Mouse (Mus musculus) brain, embryonic 14.5 days (tissue): Measurements from ENCODE around the gene Cyp2r1. TPM values are rescaled to one million over a fixed set of nuclear protein-coding genes. Genes with fewer than 3 reads are reported as not detected.
"Not testable (repeated sequence)": the region's sequence is repeated elsewhere in the genome, so short reads cannot be mapped to it uniquely, and the experiment has no call there.

Source experiments
- DNase-seq: peaks from one replicate; pipeline ENCODE4 v3.0.0-alpha.2; 2011; ENCODE audit warnings: low read depth
- CTCF ChIP-seq: fragments of 200-500 bp; IDR thresholded peaks from 2 replicates; pipeline ENCODE4 v1.5.1; 2012; ENCODE audit warnings: inconsistent platforms, mild to moderate bottlenecking, moderate library complexity, borderline replicate concordance; ENCODE audit not compliant: insufficient read depth, insufficient read length; ENCODE audit errors: extremely low read depth
- POLR2A ChIP-seq: fragments of 200-500 bp; IDR thresholded peaks from 2 replicates; pipeline ENCODE4 v1.6.1; 2012; ENCODE audit warnings: mild to moderate bottlenecking, inconsistent platforms, borderline replicate concordance; ENCODE audit not compliant: poor library complexity, insufficient read depth, insufficient read length, severe bottlenecking; ENCODE audit errors: extremely low read depth
- polyA plus RNA-seq: library from polyadenylated mRNA; depleted of rRNA; stranded (reverse); fragments of >200 nt; gene quantifications from 2 replicates; pipeline ENCODE4 v1.2.3, GENCODE M21; 2012; rRNA removed

Cyp2r1 gene
- polyA plus RNA-seq = 0.49 and 0.66 TPM in 2 replicates

GRCm38 (mm10) chr7:114562531-114563241, at the start of gene Cyp2r1:
Gene Cyp2r1, minus strand, starts transcription at chr7:114562972.
- TF ChIP-seq POLR2A (no peak), CTCF (peak; percentile 15; the same call in 1 of the 2 replicates)

GRCm38 (mm10) chr7:114594391-114594790, 31.6 kb upstream of the Cyp2r1 start:
- DNase-seq = not testable (repeated sequence)

More at GRCm38 (mm10) chr7:114562531-114563241, at the start of gene Cyp2r1:
- DNase-seq = peak; percentile 98

GRCm38 (mm10) chr7:114582441-114582840, 19.7 kb upstream of the Cyp2r1 start:
- DNase-seq = no peak
- TF ChIP-seq CTCF (no peak), POLR2A (no peak)

GRCm38 (mm10) chr7:114581200-114581599, 18.4 kb upstream of the Cyp2r1 start:
- TF ChIP-seq CTCF = no peak
- TF ChIP-seq POLR2A = no peak
- no peak for DNase-seq

- peak; percentile 85 for DNase-seq
- TF ChIP-seq CTCF (peak; percentile 38; the same call in 1 of the 2 replicates), POLR2A (no peak)
Observed at GRCm38 (mm10) chr7:114580426-114580825, 17.7 kb upstream of the Cyp2r1 start.

GRCm38 (mm10) chr7:114577665-114578064, 14.9 kb upstream of the Cyp2r1 start:
- TF ChIP-seq CTCF = no peak
- TF ChIP-seq POLR2A = no peak

GRCm38 (mm10) chr7:114576931-114577330, 14.2 kb upstream of the Cyp2r1 start:
- TF ChIP-seq CTCF = no peak
- DNase-seq = no peak

More at GRCm38 (mm10) chr7:114577665-114578064, 14.9 kb upstream of the Cyp2r1 start:
- no peak for DNase-seq

- not testable (repeated sequence) for DNase-seq
Observed at GRCm38 (mm10) chr7:114573866-114574265, 11.1 kb upstream of the Cyp2r1 start.

GRCm38 (mm10) chr7:114536179-114536578, 26.6 kb downstream of the Cyp2r1 start:
- TF ChIP-seq CTCF (no peak), POLR2A (no peak)
- no peak for DNase-seq

- TF ChIP-seq POLR2A (no peak), CTCF (no peak)
- no peak for DNase-seq
Observed at GRCm38 (mm10) chr7:114526245-114526644, 36.5 kb downstream of the Cyp2r1 start.

- no peak for DNase-seq
- TF ChIP-seq CTCF = no peak
- TF ChIP-seq POLR2A = no peak
Observed at GRCm38 (mm10) chr7:114520122-114520521, 42.6 kb downstream of the Cyp2r1 start.

GRCm38 (mm10) chr7:114508879-114509278, 53.9 kb downstream of the Cyp2r1 start:
- no peak for DNase-seq
- TF ChIP-seq CTCF = no peak
- no peak for TF ChIP-seq POLR2A

Other genes starting within 250 kb of the Cyp2r1 start
- gene Pde3b, start 147.7 kb downstream of the Cyp2r1 start, polyA plus RNA-seq = 10.0 and 10.5 TPM in 2 replicates
- 6.7 and 11.1 TPM in 2 replicates for gene Calca, start 73.4 kb upstream of the Cyp2r1 start, polyA plus RNA-seq
- 0.33 and 0.77 TPM in 2 replicates for gene Calcb, start 155.7 kb upstream of the Cyp2r1 start, polyA plus RNA-seq
- gene Insc, start 180.7 kb upstream of the Cyp2r1 start, polyA plus RNA-seq = 1.2 and 2.3 TPM in 2 replicates